Mouse (Mus musculus): ENCODE measurements around the gene Tlr11.

The Tlr11 gene

DNA sequence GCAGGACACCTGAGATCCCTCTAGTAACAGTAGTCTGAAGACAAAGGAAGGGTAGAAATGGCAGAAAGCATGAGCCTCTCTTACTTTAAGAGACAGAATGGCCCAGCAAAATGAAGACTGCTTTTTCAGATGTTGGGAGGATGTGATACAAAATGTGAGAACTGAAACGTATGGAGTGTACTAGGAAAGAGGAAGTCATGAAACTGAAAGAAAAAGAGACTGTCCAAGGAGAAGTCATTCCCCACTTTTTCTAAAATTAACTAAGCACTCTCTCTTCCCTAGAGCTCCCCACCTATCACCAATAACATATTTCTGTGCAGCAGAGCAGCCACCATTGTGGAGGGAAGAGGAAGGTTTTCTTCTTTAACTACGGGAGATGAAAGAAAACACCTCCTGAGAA is at the start of gene Tlr11:
Gene Tlr11, plus strand, starts transcription at position 322 of the 400 bp plus-strand sequence.
- no peak for DNase-seq (ENCODE audit: inconsistent ontology term)

DNA sequence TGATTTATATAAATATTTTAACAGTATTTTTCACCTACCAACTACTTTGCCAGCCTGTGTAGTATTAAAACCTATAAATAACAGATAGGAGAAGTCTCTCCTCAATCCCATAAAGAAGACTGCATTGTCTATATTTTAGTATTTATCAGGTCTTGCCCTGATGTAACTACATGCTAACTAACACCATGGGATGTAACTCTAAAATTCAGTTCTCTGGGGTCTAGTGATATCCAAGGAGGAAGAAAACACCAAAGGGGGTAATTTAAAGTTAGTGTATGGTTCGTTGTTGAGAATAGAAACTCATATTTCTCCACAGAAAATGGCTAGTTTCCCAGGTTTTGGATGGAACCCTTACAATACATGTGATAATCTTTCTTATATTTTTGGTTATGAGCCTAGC is 31.1 kb upstream of the Tlr11 start, which contains the start of gene Olfr734:
Gene Olfr734, minus strand, starts transcription at position 101 of the 400 bp plus-strand sequence.
- no peak for DNase-seq (ENCODE audit: inconsistent ontology term)

DNA sequence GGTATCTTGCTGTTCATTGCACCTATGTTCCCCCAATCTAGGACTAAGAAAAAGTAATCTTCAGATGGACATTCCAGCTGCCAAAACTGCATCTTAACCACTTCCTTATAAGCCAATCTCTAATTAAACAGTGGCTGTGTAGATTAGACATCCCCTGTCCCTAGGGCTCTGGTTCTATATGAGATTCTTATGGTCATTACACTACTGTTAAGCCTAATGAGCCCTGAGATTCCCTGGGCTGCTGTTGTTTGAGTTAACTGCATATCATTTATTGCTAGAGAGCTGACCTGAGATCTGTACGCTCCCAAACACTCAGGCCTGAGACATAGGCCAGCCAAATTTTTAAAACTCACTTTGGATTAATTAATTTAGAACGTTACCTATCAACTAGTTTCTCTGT is 8.9 kb upstream of the Tlr11 start, which contains the start of gene Olfr735:
Gene Olfr735, minus strand, starts transcription at position 77 of the 400 bp plus-strand sequence.
- no peak for DNase-seq (ENCODE audit: inconsistent ontology term)

DNA sequence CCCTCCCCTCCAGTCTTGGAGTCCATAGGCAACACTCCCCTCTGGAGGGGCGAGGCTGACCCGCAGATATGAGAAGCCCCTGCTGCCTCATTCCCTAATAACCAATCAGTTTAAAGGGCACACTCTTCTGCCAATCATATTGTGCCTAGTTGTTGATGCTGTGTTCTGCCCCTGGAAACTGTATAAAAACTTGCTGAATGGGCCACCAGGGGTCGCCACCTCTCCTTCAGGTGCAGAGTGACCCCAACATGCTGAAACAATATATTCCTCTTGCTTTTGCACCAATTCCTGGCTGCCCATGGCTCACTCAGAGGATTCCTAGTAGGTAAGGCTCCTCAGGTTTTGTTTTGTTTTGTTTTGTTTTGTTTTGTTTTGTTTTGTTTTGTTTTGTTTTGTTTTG is 5.3 kb upstream of the Tlr11 start:
- peak; percentile 24 for DNase-seq (ENCODE audit: inconsistent ontology term)

DNA sequence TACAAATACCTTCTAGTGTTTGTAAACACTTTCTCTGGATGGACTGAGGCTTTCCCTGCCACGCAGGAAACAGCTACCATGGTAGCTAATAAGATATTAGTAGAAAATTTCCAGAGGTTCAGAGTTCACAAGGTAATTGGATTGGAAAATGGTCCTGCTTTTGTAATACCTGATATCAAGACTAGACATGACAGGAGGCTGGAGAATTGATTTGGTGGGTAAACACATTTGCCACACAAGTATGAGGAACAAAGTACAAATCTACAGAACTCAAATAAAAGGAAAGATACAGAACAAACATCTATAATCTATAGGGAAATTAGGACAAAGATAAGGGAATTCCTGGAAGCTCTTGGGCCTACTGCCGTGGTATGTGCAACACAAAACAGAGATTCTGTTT is 989 bp upstream of the Tlr11 start:
- DNase-seq (ENCODE audit: inconsistent ontology term) = no peak

DNA sequence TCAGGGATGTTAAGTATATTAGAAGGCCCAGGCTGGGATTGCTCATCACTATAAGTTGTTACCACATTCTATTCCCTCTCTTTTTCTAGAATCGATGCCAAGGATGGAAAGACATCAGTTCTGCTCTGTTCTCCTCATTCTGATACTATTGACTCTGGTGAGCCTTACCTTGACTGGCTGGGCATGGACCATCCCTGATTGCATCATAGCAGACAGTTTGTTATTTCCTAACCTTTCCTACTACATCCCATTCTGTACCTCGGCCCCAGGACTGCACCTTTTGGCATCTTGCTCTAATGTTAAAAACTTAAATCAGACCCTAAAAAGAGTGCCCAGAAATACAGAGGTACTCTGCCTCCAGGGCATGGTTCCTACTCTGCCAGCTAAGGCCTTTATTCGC is 2.8 kb downstream of the Tlr11 start:
- DNase-seq (ENCODE audit: inconsistent ontology term) = no peak

DNA sequence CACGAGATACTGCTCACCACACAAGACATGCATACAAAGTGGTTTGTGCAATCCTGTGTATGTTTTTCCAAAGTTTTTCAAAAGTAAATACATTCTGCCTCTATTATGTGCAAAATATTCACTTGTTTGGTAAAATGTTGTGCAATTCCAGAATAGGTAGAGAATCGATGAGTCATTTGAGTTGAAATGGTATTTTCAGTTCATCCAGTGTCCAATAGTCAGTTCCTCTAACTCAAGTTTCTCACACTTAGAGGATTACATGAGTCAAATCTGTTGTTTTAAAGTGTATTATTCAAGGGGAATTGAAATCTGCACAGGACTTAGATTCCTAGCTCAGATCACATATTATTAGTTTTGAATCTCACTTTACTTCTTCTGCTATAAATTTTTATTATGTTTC is 5.8 kb downstream of the Tlr11 start:
- no peak for DNase-seq (ENCODE audit: inconsistent ontology term)

DNA sequence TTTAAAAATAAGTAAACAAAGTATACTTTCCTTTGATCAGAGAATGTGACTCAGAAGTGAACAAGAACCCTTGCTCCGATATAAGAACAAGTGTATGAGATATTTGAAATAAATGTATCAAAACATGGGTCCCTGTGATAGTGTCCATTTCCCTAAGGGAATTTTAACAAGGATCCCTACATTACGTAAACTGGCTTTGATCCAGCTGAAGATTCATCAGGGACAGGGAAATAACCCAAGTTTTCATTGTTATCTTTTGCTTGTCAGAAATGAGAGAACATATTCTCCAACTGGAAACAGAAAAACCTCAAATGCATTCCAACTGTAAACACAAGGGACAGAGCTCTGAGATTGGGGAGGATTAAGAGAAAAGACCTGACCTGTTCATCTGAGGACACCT is 23.1 kb downstream of the Tlr11 start, which contains the start of gene Olfr736:
Gene Olfr736, plus strand, starts transcription at position 301 of the 400 bp plus-strand sequence.
- no peak for DNase-seq (ENCODE audit: inconsistent ontology term)

DNA sequence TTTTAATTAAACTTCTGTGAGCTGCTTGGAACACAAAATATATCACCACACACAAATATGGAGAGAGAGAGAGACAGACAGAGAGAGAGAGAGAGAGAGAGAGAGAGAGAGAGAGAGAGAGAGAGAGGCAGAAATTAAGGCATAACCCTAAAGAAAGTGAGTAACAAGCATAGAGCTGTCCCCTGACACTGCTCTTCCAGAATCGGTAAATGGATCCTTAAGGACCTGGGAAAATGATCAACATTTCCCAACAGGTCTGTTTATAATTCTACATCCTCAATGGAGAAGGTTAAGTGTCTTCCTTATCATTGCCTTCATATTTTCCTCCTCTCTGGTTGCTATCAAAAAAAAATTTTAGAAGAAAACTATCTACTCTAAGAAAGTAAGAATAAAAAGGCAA is 49.6 kb downstream of the Tlr11 start, which contains the start of gene Olfr738:
Gene Olfr738, plus strand, starts transcription at position 301 of the 400 bp plus-strand sequence.
- no peak for DNase-seq (ENCODE audit: inconsistent ontology term)
